Mouse (Mus musculus): ENCODE measurements around the gene Cdk8. TPM values are rescaled to one million over a fixed set of nuclear protein-coding genes. Genes with fewer than 3 reads are reported as not detected.

Gene Cdk8
- polyA plus RNA-seq, 1 experiment from 2014 or later: 8.4 TPM

DNA sequence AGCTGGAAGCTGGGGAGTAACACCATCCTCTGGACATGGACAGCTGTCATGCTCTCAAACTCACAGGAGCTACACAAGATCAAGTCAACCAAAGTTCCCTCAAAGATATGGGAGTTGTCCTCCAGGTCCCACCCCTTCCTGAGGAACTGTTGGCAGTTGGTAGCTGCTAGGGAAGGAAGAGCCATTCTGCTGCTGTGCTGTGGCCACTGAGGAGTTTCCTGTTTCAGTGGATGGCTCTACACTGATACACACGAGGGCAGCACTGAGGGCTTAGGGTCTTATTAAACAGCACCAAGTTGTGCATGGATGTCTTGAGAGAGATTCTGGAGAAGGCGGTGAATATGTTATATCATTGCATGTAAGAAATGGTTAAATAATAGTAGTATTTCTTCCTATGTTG, 31.5 kb upstream of the Cdk8 start:
- Histone ChIP-seq H3K4me1 (replicated peaks; ENCODE audit: control insufficient read depth, insufficient read depth, low read length) (no peaks in the 10 kb centered on the region), H3K9ac (ENCODE audit: low read length) (no peak overlapping the region), H3K9me3 (ENCODE audit: control insufficient read depth, low read length) (no peaks in the 10 kb centered on the region), H3K4me2 (ENCODE audit: low read depth, low read length) (no peak overlapping the region), H3K27me3 (ENCODE audit: control insufficient read depth, insufficient read depth, low read depth, low read length) (no peaks in the 10 kb centered on the region), H3K27ac (ENCODE audit: low read length) (no peak overlapping the region), H3K4me3 (ENCODE audit: low read length) (no peak overlapping the region), H3K36me3 (ENCODE audit: control insufficient read depth, insufficient read depth, low read length) (peaks cover 23% of the 10 kb centered on the region)
- ATAC-seq (ENCODE audit: low read depth): no peak
- 72% methylated on average over 2 of the region's 2 CpGs for WGBS

DNA sequence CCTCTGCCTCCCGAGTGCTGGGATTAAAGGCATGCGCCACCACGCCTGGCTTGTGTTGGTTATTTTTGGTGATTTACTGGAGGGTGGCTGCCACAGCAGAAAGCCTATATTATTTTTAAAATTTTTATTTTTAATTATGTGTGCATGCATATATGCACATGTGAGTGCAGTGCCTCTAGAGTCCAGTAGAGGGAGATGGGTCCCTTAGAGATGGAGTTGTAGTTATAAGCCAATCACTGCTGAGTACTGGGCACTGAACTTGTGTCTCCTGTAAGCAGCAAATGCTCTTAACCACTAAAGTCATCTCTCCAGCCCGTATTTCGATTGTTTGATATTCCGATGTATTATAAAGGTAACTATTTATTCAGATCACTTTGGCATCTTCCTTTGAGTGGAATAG, 30.4 kb upstream of the Cdk8 start:
- Histone ChIP-seq H3K36me3 (ENCODE audit: control insufficient read depth, insufficient read depth, low read length) (peaks cover 26% of the 10 kb centered on the region), H3K9ac (ENCODE audit: low read length) (no peak overlapping the region), H3K4me3 (ENCODE audit: low read length) (no peak overlapping the region), H3K27me3 (ENCODE audit: control insufficient read depth, insufficient read depth, low read depth, low read length) (no peaks in the 10 kb centered on the region), H3K9me3 (ENCODE audit: control insufficient read depth, low read length) (no peaks in the 10 kb centered on the region), H3K27ac (ENCODE audit: low read length) (no peak overlapping the region), H3K4me1 (replicated peaks; ENCODE audit: control insufficient read depth, insufficient read depth, low read length) (no peaks in the 10 kb centered on the region), H3K4me2 (ENCODE audit: low read depth, low read length) (no peak overlapping the region)
- 99% methylated on average over 6 of the region's 6 CpGs for WGBS
- ATAC-seq (ENCODE audit: low read depth): no peak

DNA sequence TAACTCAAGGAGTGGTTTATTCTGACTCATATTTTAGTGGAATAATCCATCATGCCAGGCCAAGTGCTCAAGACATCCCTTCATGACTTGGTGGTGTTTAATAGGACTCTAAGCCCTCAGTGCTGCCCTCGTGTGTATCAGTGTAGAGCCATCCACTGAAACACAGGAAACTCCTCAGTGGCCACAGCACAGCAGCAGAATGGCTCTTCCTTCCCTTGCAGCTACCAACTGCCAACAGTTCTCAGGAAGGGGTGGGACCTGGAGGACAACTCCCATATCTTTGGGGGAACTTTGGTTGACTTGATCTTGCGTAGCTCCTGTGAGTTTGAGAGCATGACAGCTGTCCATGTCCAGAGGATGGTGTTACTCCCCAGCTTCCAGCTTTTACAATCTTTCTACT, 27.1 kb upstream of the Cdk8 start:
- H3K27me3 ChIP-seq (ENCODE audit: control insufficient read depth, insufficient read depth, low read depth, low read length): no peaks in the 10 kb centered on the region
- no peak overlapping the region for H3K9ac ChIP-seq (ENCODE audit: low read length)
- no peaks in the 10 kb centered on the region for H3K4me1 ChIP-seq (replicated peaks; ENCODE audit: control insufficient read depth, insufficient read depth, low read length)
- H3K4me2 ChIP-seq (ENCODE audit: low read depth, low read length): no peak overlapping the region
- H3K4me3 ChIP-seq (ENCODE audit: low read length): no peak overlapping the region
- WGBS: 77% methylated on average over 2 of the region's 2 CpGs
- no peak for ATAC-seq (ENCODE audit: low read depth)
- H3K9me3 ChIP-seq (ENCODE audit: control insufficient read depth, low read length): no peaks in the 10 kb centered on the region
- H3K27ac ChIP-seq (ENCODE audit: low read length): no peak overlapping the region
- H3K36me3 ChIP-seq (ENCODE audit: control insufficient read depth, insufficient read depth, low read length): peaks cover 41% of the 10 kb centered on the region

DNA sequence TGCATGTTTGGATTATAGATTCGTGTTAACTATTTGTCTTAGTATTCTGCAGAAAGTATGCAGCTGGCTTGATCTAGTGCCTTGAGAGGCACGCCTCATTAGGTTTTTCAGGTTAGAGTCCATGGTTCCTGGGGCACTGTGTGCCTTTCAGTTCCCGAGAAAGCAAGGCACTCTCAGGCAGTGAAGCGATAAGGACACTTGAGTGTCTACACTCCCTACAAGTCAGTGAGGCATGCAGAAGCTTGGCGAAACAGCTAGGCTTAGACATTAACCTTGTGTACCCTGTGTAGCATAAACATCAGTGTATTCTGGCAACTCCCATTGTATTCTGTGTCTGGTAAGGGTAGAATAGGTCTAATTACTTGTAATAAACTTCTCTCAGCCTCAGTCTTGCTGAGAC, 25.5 kb upstream of the Cdk8 start:
- no peak for ATAC-seq (ENCODE audit: low read depth)
- WGBS: 90% methylated on average over 5 of the region's 5 CpGs
- Histone ChIP-seq H3K27me3 (ENCODE audit: control insufficient read depth, insufficient read depth, low read depth, low read length) (no peaks in the 10 kb centered on the region), H3K9ac (ENCODE audit: low read length) (no peak overlapping the region), H3K4me1 (replicated peaks; ENCODE audit: control insufficient read depth, insufficient read depth, low read length) (no peaks in the 10 kb centered on the region), H3K4me3 (ENCODE audit: low read length) (no peak overlapping the region), H3K4me2 (ENCODE audit: low read depth, low read length) (no peak overlapping the region), H3K9me3 (ENCODE audit: control insufficient read depth, low read length) (no peaks in the 10 kb centered on the region), H3K27ac (ENCODE audit: low read length) (no peak overlapping the region), H3K36me3 (ENCODE audit: control insufficient read depth, insufficient read depth, low read length) (peaks cover 51% of the 10 kb centered on the region)

DNA sequence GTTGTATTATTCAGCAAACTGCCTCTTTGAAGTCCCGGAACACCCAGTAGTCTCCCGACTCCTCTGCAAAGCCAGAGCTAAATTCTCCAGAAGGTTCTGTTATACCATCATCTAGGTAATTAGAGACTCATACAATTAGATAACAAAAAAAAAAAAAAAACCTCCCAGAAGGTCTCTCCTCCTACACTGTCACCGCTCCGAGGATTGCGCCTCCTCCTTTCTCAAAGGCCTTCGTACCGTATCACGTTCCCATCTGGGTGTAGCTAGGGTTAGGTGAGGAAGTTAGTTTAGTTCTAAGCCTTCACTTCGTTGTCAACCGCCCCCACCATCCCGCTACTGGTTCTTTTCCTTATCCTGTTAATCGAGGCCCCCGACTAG, 10.5 kb upstream of the Cdk8 start:
- peak overlapping the region; percentile 99 for H3K27ac ChIP-seq (ENCODE audit: low read length)
- peak overlapping the region; percentile 81 for H3K4me3 ChIP-seq (ENCODE audit: low read length)
- no peaks in the 10 kb centered on the region for H3K27me3 ChIP-seq (ENCODE audit: control insufficient read depth, insufficient read depth, low read depth, low read length)
- peaks cover 7% of the 10 kb centered on the region for H3K36me3 ChIP-seq (ENCODE audit: control insufficient read depth, insufficient read depth, low read length)
- peak; percentile 51 for ATAC-seq (ENCODE audit: low read depth)
- 7% methylated on average over 13 of the region's 13 CpGs for WGBS
- H3K9ac ChIP-seq (ENCODE audit: low read length): peak overlapping the region; percentile 67
- H3K4me1 ChIP-seq (replicated peaks; ENCODE audit: control insufficient read depth, insufficient read depth, low read length): peaks cover 9% of the 10 kb centered on the region; the same call in 1 of the 2 replicates
- H3K9me3 ChIP-seq (ENCODE audit: control insufficient read depth, low read length): no peaks in the 10 kb centered on the region
- H3K4me2 ChIP-seq (ENCODE audit: low read depth, low read length): peak overlapping the region; percentile 79

DNA sequence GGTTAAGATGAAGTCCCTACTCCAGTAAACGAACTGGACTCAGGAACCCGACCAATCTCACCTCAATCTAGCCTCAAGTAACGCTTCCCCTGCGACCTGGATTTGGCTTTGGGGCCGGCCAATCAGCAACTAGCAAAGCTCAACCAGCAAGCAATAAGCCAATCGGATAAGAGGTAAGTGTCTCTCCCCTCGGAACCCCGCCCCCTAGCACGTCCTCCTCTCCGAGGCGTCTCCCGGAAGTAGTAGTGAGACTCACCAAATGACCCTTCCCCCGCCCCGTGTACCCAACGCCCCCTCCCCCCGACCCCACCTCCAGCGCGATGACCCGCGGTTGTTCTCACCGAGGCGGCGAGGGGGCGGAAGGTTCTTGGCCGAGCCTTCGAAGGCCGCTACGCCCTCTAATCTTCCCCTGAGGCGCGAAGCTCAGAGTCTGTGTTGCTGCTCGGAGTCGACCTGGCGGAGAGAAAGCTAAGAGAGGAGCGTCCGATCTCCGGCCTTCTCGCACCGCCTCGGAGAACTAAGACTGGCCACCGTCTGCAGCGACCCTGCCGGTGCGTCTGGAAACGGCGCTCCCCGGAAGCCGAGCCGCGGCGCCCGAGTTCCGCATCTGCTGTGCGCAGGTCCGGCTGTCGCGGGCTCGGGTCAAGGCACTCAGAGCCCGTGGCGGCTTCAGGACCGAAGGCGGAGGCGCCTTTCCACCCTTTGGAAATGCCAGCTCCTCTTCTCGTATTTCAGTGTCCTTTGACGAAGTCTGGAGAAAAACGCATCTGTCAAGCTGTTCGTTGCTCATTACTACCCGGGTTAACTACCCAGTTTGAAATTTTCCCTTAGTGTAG, 9.9 kb upstream of the Cdk8 start, which contains the start of gene Rnf6:
TSS of gene Rnf6 (minus strand) at position 677 of the 836 bp plus-strand sequence.
- Histone ChIP-seq H3K9ac (ENCODE audit: low read length) (peak within 1 kb of the TSS; percentile 93), H3K4me1 (replicated peaks; ENCODE audit: control insufficient read depth, insufficient read depth, low read length) (peaks cover 9% of the 10 kb centered on the region; the same call in 1 of the 2 replicates), H3K4me3 (ENCODE audit: low read length) (peak within 1 kb of the TSS; percentile 81), H3K27me3 (ENCODE audit: control insufficient read depth, insufficient read depth, low read depth, low read length) (no peaks in the 10 kb centered on the region), H3K4me2 (ENCODE audit: low read depth, low read length) (peak within 1 kb of the TSS; percentile 79), H3K9me3 (ENCODE audit: control insufficient read depth, low read length) (no peaks in the 10 kb centered on the region), H3K27ac (ENCODE audit: low read length) (peak within 1 kb of the TSS; percentile 99), H3K36me3 (ENCODE audit: control insufficient read depth, insufficient read depth, low read length) (peaks cover 6% of the 10 kb centered on the region)
- peak; percentile 100 for ATAC-seq (ENCODE audit: low read depth)
- under 1% methylated on average over 64 of the region's 67 CpGs for WGBS

DNA sequence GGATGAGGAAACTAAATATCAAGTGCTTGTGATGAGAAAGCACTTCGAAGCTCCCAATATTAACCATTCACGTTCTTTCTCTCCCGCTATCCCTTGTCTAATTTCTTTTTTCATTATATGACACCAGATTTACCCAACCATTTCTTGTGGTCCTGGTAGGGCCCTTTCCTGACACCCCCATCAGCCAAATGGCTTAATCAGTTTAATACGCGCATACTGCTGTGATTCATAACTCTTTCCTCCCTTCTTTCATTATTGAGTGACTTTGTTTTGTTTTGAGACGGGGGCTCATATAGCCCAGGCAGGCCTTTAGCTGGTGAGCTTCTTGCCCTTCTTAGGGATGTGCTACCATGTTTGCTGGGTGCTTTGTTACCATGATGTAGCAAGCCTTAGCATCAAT, 9.3 kb upstream of the Cdk8 start:
- Histone ChIP-seq H3K27ac (ENCODE audit: low read length) (peak overlapping the region; percentile 99), H3K4me1 (replicated peaks; ENCODE audit: control insufficient read depth, insufficient read depth, low read length) (peaks cover 9% of the 10 kb centered on the region; the same call in 1 of the 2 replicates), H3K9ac (ENCODE audit: low read length) (peak overlapping the region; percentile 93), H3K9me3 (ENCODE audit: control insufficient read depth, low read length) (no peaks in the 10 kb centered on the region), H3K27me3 (ENCODE audit: control insufficient read depth, insufficient read depth, low read depth, low read length) (no peaks in the 10 kb centered on the region), H3K4me2 (ENCODE audit: low read depth, low read length) (peak overlapping the region; percentile 79), H3K36me3 (ENCODE audit: control insufficient read depth, insufficient read depth, low read length) (peaks cover 6% of the 10 kb centered on the region), H3K4me3 (ENCODE audit: low read length) (peak overlapping the region; percentile 81)
- WGBS: 32% methylated on average over 6 of the region's 6 CpGs
- ATAC-seq (ENCODE audit: low read depth): no peak

DNA sequence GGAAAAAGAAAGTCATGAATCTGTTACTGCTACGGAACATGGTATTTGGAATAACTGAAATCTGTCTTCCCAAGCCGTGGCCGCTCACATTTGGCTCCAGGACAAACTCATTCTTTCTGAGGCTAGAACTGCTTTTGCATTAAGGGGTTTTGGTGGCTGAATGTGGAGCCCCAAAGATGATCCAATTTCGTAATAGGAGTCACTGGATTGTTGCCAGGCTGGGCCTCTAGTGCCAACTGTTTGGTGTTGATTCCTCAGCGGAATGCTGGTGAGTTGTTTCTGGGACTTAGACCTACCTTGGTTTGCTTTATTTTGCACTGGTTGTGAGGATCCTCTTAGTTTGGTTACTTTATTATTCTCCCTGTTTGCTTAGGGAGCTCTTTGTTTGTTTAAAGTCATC, 7.2 kb upstream of the Cdk8 start:
- no peaks in the 10 kb centered on the region for H3K27me3 ChIP-seq (ENCODE audit: control insufficient read depth, insufficient read depth, low read depth, low read length)

DNA sequence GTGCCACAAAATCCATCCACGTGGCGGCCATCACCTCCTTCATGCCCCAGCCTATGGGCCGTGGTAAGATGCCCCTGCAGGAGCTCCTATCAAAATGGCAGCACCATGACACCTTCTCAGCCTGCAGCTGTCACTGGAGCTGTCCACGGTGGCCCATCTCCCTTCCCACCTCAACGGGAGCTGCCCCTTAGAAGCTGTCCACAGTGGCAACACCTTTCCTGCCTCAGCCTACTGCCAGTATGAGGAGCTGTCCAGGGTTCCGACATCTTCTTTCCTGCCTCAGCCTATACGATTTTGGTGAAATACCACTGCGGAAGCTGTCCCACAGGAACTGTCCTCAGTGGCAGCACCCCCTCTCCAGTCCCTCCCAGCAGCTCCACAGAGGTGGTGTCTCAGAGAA, 3.5 kb upstream of the Cdk8 start:
- Histone ChIP-seq H3K4me3 (ENCODE audit: low read length) (no peak overlapping the region), H3K4me2 (ENCODE audit: low read depth, low read length) (no peak overlapping the region), H3K27me3 (ENCODE audit: control insufficient read depth, insufficient read depth, low read depth, low read length) (no peaks in the 10 kb centered on the region), H3K27ac (ENCODE audit: low read length) (no peak overlapping the region), H3K4me1 (replicated peaks; ENCODE audit: control insufficient read depth, insufficient read depth, low read length) (peaks cover 5% of the 10 kb centered on the region), H3K9ac (ENCODE audit: low read length) (no peak overlapping the region), H3K9me3 (ENCODE audit: control insufficient read depth, low read length) (no peaks in the 10 kb centered on the region), H3K36me3 (ENCODE audit: control insufficient read depth, insufficient read depth, low read length) (no peaks in the 10 kb centered on the region)
- 81% methylated on average over 8 of the region's 8 CpGs for WGBS
- ATAC-seq (ENCODE audit: low read depth): no peak

More for the DNA sequence above, 7.2 kb upstream of the Cdk8 start:
- no peak overlapping the region for H3K4me2 ChIP-seq (ENCODE audit: low read depth, low read length)
- no peak overlapping the region for H3K4me3 ChIP-seq (ENCODE audit: low read length)
- peaks cover 2% of the 10 kb centered on the region; the same call in 1 of the 2 replicates for H3K36me3 ChIP-seq (ENCODE audit: control insufficient read depth, insufficient read depth, low read length)
- H3K9ac ChIP-seq (ENCODE audit: low read length): no peak overlapping the region
- no peaks in the 10 kb centered on the region for H3K9me3 ChIP-seq (ENCODE audit: control insufficient read depth, low read length)
- H3K27ac ChIP-seq (ENCODE audit: low read length): no peak overlapping the region
- peaks cover 9% of the 10 kb centered on the region; the same call in 1 of the 2 replicates for H3K4me1 ChIP-seq (replicated peaks; ENCODE audit: control insufficient read depth, insufficient read depth, low read length)
- no peak for ATAC-seq (ENCODE audit: low read depth)
- WGBS: 69% methylated on average over 5 of the region's 5 CpGs

Measured in lung, embryonic 16.5 days (tissue).